Mouse (Mus musculus) neutrophil, adult 59 days (primary cell): ENCODE results near the gene Fgf18. TPM values are rescaled to one million over a fixed set of nuclear protein-coding genes. Genes with fewer than 3 reads are reported as not detected.

ENCODE experiments used
- total RNA-seq, 2 experiments: library from RNA; stranded (reverse); gene quantifications; 1 replicate in 1 of 2; 2 replicates in 1 of 2; pipeline ENCODE4 v1.2.4; 2023

Gene Fgf18
- not detected for total RNA-seq

DNA sequence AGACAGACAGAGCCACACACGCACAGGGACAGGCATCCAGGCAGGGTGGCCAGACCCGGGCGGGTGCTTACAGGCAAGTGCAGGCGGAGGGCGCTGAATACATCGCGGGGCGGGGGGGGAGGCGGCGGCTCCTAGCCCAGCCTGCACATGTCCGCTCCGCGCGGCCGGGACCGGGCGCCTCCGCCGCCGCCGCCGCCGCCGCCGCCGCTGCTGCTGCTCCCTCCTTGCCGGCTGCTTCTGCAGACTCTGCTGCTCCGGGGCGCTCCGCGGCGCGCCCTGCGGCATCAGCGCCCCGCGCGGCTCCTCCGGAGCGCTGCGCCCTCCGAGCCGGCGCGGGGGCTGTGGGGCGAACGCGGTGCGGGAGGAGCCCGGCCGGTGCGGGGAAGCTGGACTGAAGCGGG, at the start of gene Fgf18:
Gene Fgf18, minus strand, starts transcription at position 230 of the 401 bp plus-strand sequence.

DNA sequence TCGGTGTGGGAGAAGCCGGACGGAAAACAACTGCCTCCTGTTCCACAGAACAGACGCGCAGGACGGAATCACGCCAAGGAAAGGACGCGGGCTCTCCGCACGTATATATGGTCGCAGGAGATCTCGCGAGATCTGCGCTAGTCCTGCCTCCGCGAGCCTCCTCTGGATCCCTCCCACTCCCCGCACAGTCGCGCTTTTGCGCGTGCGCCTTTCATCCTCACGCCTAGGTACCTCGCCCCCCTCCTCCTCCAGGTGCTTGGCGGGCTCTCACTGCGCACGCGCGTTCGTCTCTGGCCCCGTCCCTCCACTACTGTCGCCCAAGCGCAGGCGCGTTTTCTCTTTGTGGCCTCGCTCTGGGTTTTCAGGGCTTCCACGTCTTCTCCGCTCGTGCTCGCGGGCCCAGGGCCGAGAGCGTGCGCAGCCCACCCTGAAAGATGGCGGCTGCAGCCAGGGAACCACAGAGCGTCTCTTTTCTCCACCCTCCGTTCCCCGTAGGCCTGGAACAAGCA, 15.9 kb upstream of the Fgf18 start, which contains the start of gene Npm1:
Gene Npm1, minus strand, starts transcription at position 209 of the 509 bp plus-strand sequence.

Other genes with a start within 250 kb of the Fgf18 start
- gene Npm1, start 15.8 kb upstream of the Fgf18 start, total RNA-seq = 100 to 1,000 TPM; 183 to 206 TPM
- not detected for gene Tlx3, start 56.2 kb upstream of the Fgf18 start, total RNA-seq
- not detected for gene Gm12117, start 129.3 kb upstream of the Fgf18 start, total RNA-seq